Mouse (Mus musculus) MN1 (cell line): ENCODE data around the gene Gstm1.
"Not testable (repeated sequence)": the region's sequence is repeated elsewhere in the genome, so short reads cannot be mapped to it uniquely, and the experiment has no call there.

Source experiments
- DNase-seq: peaks from one replicate; pipeline ENCODE4 v3.0.0-alpha.2; 2016; ENCODE audit warnings: low spot score

Gstm1 gene

GRCm38 (mm10) chr3:108016468-108016867 is 1.3 kb downstream of the Gstm1 start:
- not testable (repeated sequence) for DNase-seq

- no peak for DNase-seq
These were observed 2.8 kb downstream of the Gstm1 start for GRCm38 (mm10) chr3:108014974-108015346.

- no peak for DNase-seq
These were observed 3.4 kb downstream of the Gstm1 start for GRCm38 (mm10) chr3:108014098-108014973.

GRCm38 (mm10) chr3:108013331-108013871 is 4.4 kb downstream of the Gstm1 start:
- peak; percentile 47 for DNase-seq

- no peak for DNase-seq
These were observed 6.2 kb downstream of the Gstm1 start for GRCm38 (mm10) chr3:108011558-108011957.

- DNase-seq, result peak; percentile 75
These were observed 7.5 kb downstream of the Gstm1 start for GRCm38 (mm10) chr3:108010286-108010685.

- no peak for DNase-seq
These were observed 15.8 kb downstream of the Gstm1 start for GRCm38 (mm10) chr3:108002021-108002420.

GRCm38 (mm10) chr3:107999491-107999890 is 18.3 kb downstream of the Gstm1 start:
- no peak for DNase-seq

GRCm38 (mm10) chr3:107998591-107998990 is 19.2 kb downstream of the Gstm1 start:
- DNase-seq, result no peak

GRCm38 (mm10) chr3:107996576-107996975 is 21.2 kb downstream of the Gstm1 start:
- no peak for DNase-seq

- not testable (repeated sequence) for DNase-seq
These were observed 21.8 kb downstream of the Gstm1 start for GRCm38 (mm10) chr3:107995974-107996373.

GRCm38 (mm10) chr3:107986041-107986562 is 31.7 kb downstream of the Gstm1 start, which contains the start of gene Gstm2:
Gene Gstm2 (minus strand): TSS chr3:107986453.
- DNase-seq, result peak; percentile 11

- not testable (repeated sequence) for DNase-seq
These were observed 32.6 kb downstream of the Gstm1 start for GRCm38 (mm10) chr3:107985141-107985540.

- no peak for DNase-seq
These were observed 33.3 kb downstream of the Gstm1 start for GRCm38 (mm10) chr3:107984471-107984870.

- no peak for DNase-seq
These were observed 34.0 kb downstream of the Gstm1 start for GRCm38 (mm10) chr3:107983771-107984170.

- DNase-seq, result no peak
These were observed 35.0 kb downstream of the Gstm1 start for GRCm38 (mm10) chr3:107982726-107983125.

- DNase-seq, result peak; percentile 9
These were observed 36.5 kb downstream of the Gstm1 start for GRCm38 (mm10) chr3:107981261-107981660.

GRCm38 (mm10) chr3:107977691-107978090 is 40.1 kb downstream of the Gstm1 start:
- DNase-seq, result no peak

- no peak for DNase-seq
These were observed 43.5 kb downstream of the Gstm1 start for GRCm38 (mm10) chr3:107974237-107974636.

GRCm38 (mm10) chr3:107972070-107972469 is 45.7 kb downstream of the Gstm1 start:
- no peak for DNase-seq

- not testable (repeated sequence) for DNase-seq
These were observed 46.7 kb downstream of the Gstm1 start for GRCm38 (mm10) chr3:107971101-107971500.

- DNase-seq, result no peak
These were observed 48.9 kb downstream of the Gstm1 start, which contains the start of gene Gstm3 for GRCm38 (mm10) chr3:107968724-107969395. Gene Gstm3 (minus strand): TSS chr3:107969283.
